8 mouse cellular contexts compared by ENCODE assay signal in the genomic region with DNA sequence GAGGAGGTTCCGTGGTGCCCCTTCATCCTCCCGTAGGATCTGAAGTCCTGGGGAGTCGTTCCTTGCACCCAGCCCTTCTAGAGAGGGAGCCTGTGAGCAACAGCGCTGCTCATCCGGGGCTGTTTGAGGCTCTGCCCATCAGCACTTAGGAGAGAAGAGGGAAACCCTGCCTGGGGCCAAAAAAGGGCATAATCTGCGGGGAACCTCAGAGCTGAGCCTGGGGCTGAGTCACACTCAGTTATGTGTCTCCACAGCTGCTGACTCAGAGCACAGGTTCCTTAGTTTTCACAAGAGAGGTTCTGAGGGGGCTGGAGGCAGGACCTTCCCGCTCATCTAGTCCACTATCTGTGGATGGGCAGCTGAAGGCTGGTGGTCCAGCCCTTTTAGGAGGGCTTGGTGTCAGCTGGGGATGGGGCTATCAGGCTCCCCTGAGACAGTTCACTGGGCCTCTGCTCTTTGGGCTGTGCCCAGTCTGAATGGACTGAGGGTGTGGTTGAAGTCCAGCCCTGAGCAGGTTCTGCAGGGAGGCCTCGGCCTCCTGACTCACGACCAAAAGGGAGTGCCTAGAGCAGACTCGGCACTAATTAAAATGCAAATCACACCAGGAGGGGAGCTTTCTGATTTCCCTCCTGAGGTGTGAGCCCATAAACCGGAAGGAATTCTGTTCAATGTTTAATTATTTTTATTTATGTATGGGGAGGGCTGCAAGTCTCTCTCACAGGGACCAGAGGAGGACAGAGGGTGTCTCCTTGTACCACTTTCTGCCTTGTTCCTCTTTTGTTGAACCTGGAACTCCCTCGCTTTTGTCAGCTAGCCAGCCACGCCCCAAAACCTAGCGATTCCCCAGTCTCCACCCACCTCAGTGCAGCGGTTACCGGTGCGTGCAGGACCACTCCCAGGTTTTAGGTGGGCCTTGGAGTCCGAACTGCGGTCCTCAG. TPM values are rescaled to one million over a fixed set of nuclear protein-coding genes. Genes with fewer than 3 reads are reported as not detected.
DNase-seq lines count a peak whose midpoint lies in the region; ATAC-seq and TF ChIP-seq lines count a peak whose summit lies in the region.

No protein-coding gene starts in this region.

- no peaks in the 10 kb centered on the region for H3K36me3 ChIP-seq in forebrain, embryonic 11.5 days (ENCODE audit: control insufficient read depth, insufficient read depth, low read length)
- H3K36me3 ChIP-seq in hindbrain, embryonic 16.5 days (ENCODE audit: control insufficient read depth, insufficient read depth, low read length) = no peaks in the 10 kb centered on the region
- H3K36me3 ChIP-seq in megakaryocyte, embryonic 14.5 days (replicated peaks; ENCODE audit: low read length) = peaks cover 5% of the 10 kb centered on the region
- no peaks in the 10 kb centered on the region for H3K36me3 ChIP-seq in stomach, embryonic 14.5 days (ENCODE audit: control insufficient read depth, insufficient read depth, low read length)

- peaks cover 3% of the 10 kb centered on the region; the same call in 1 of the 2 replicates for H3K27me3 ChIP-seq in forebrain, embryonic 11.5 days (ENCODE audit: control insufficient read depth, insufficient read depth, low read length)
- no peaks in the 10 kb centered on the region for H3K27me3 ChIP-seq in hindbrain, embryonic 16.5 days (replicated peaks; ENCODE audit: control insufficient read depth, insufficient read depth, low read length)
- H3K27me3 ChIP-seq in megakaryocyte, embryonic 14.5 days (replicated peaks) = peaks cover 7% of the 10 kb centered on the region
- H3K27me3 ChIP-seq in stomach, embryonic 14.5 days (ENCODE audit: control insufficient read depth, insufficient read depth, low read length) = no peaks in the 10 kb centered on the region

- peak; percentile 63 for DNase-seq in gastrocnemius, adult 2 months
- DNase-seq in gastrocnemius, postnatal 10 days = no peak
- DNase-seq in NIH3T3 (ENCODE audit: low read depth) = peak; percentile 97
- DNase-seq in forebrain, embryonic 11.5 days (ENCODE audit: low spot score) = peak; percentile 59
- DNase-seq in layer of hippocampus, adult 2 months (ENCODE audit: low spot score in 2 of 2) = no peak

- ATAC-seq in forebrain, embryonic 11.5 days (replicated peaks; ENCODE audit: low FRiP score) = peak; percentile 71
- no peak for ATAC-seq in hindbrain, embryonic 16.5 days
- peak; percentile 81; the same call in 1 of the 2 replicates for ATAC-seq in stomach, embryonic 14.5 days (ENCODE audit: insufficient number of reproducible peaks, insufficient read depth, low FRiP score, low read depth)

- peak overlapping the region; percentile 27; the same call in 1 of the 2 replicates for H3K9ac ChIP-seq in forebrain, embryonic 11.5 days (ENCODE audit: low read length)
- H3K9ac ChIP-seq in hindbrain, embryonic 16.5 days (ENCODE audit: low read depth, low read length) = peak overlapping the region; percentile 36; the same call in 1 of the 2 replicates
- no peak overlapping the region for H3K9ac ChIP-seq in stomach, embryonic 14.5 days (replicated peaks; ENCODE audit: low read depth, low read length)

- H3K9me3 ChIP-seq in forebrain, embryonic 11.5 days (ENCODE audit: control insufficient read depth, low read length) = no peaks in the 10 kb centered on the region; the same call in 1 of the 2 replicates
- no peaks in the 10 kb centered on the region for H3K9me3 ChIP-seq in hindbrain, embryonic 16.5 days (ENCODE audit: control insufficient read depth, low read length)
- H3K9me3 ChIP-seq in megakaryocyte, embryonic 14.5 days = peaks cover 11% of the 10 kb centered on the region
- no peaks in the 10 kb centered on the region for H3K9me3 ChIP-seq in stomach, embryonic 14.5 days (ENCODE audit: control insufficient read depth, low read depth, low read length)

- intact Hi-C loops in gastrocnemius, adult 2 months (cut with DNase I) = no loop called here

- peak overlapping the region; percentile 45 for H3K4me3 ChIP-seq in gastrocnemius, adult 2 months
- no peak overlapping the region for H3K4me3 ChIP-seq in forebrain, embryonic 11.5 days (ENCODE audit: low read depth, low read length)
- no peak overlapping the region for H3K4me3 ChIP-seq in hindbrain, embryonic 16.5 days (ENCODE audit: low read length)
- H3K4me3 ChIP-seq in megakaryocyte, embryonic 14.5 days (replicated peaks) = peak overlapping the region; percentile 88
- H3K4me3 ChIP-seq in stomach, embryonic 14.5 days (ENCODE audit: low read depth, low read length) = no peak overlapping the region
- H3K4me3 ChIP-seq in layer of hippocampus, adult 2 months = no peak overlapping the region

- peaks cover 4% of the 10 kb centered on the region; the same call in 1 of the 2 replicates for H3K4me1 ChIP-seq in forebrain, embryonic 11.5 days (replicated peaks; ENCODE audit: control insufficient read depth, insufficient read depth, low read length)
- peaks cover 7% of the 10 kb centered on the region for H3K4me1 ChIP-seq in hindbrain, embryonic 16.5 days (ENCODE audit: control insufficient read depth, insufficient read depth, low read depth, low read length)
- peaks cover 61% of the 10 kb centered on the region for H3K4me1 ChIP-seq in megakaryocyte, embryonic 14.5 days
- peaks cover 15% of the 10 kb centered on the region for H3K4me1 ChIP-seq in stomach, embryonic 14.5 days (ENCODE audit: control insufficient read depth, insufficient read depth, low read length)

- H3K4me2 ChIP-seq in forebrain, embryonic 11.5 days (ENCODE audit: low read depth, low read length, severe bottlenecking) = peak overlapping the region; percentile 36; the same call in 1 of the 2 replicates
- H3K4me2 ChIP-seq in hindbrain, embryonic 16.5 days (ENCODE audit: low read length) = peak overlapping the region; percentile 39
- peak overlapping the region; percentile 13; the same call in 1 of the 2 replicates for H3K4me2 ChIP-seq in stomach, embryonic 14.5 days (replicated peaks; ENCODE audit: low read depth, low read length)

- no peak for TF ChIP-seq CTCF in gastrocnemius, adult 2 months (IDR thresholded peaks at IDR 0.05)
- TF ChIP-seq CTCF in layer of hippocampus, adult 2 months (conservative IDR thresholded peaks at IDR 0.05) = no peak

- H3K27ac ChIP-seq in gastrocnemius, adult 2 months = peak overlapping the region; percentile 57
- no peak overlapping the region for H3K27ac ChIP-seq in forebrain, embryonic 11.5 days (ENCODE audit: low read depth, low read length)
- H3K27ac ChIP-seq in hindbrain, embryonic 16.5 days (ENCODE audit: low read depth, low read length) = no peak overlapping the region
- peak overlapping the region; percentile 82 for H3K27ac ChIP-seq in stomach, embryonic 14.5 days (ENCODE audit: low read length)
- no peak overlapping the region for H3K27ac ChIP-seq in layer of hippocampus, adult 2 months

- WGBS in forebrain, embryonic 11.5 days = 3% methylated on average over 19 of the region's 19 CpGs
- 11% methylated on average over 19 of the region's 19 CpGs for WGBS in hindbrain, embryonic 16.5 days
- 11% methylated on average over 19 of the region's 19 CpGs for WGBS in stomach, embryonic 14.5 days

RNA-seq across cellular contexts. Expression of a gene that starts 10.8 kb away (rescaled TPM):
- total RNA-seq in gastrocnemius, adult 2 months (2021) = 10 to 100 TPM; 46.7 to 55.3 TPM
- 10 to 100 TPM; 79.2 to 87.6 TPM for total RNA-seq in gastrocnemius, postnatal 10 days (2021)
- polyA plus RNA-seq in forebrain, embryonic 11.5 days (2014; fragmentation: Nextera tagmentation; extraction: Ambion mirVana) = 90.8 and 91.6 TPM in 2 replicates
- polyA plus RNA-seq in hindbrain, embryonic 16.5 days (2015; fragmentation: Nextera tagmentation; extraction: Ambion mirVana) = 93.9 and 102 TPM in 2 replicates
- 46.0 and 47.8 TPM in 2 replicates for polyA plus RNA-seq in megakaryocyte, embryonic 14.5 days (2012; ENCODE audit: insufficient read depth, low replicate concordance)
- polyA plus RNA-seq in stomach, embryonic 14.5 days (2014; fragmentation: Nextera tagmentation; extraction: Ambion mirVana) = 89.2 and 96.4 TPM in 2 replicates
- total RNA-seq in layer of hippocampus, adult 2 months (2021) = 10 to 100 TPM; 56.4 to 61.1 TPM

RNA-seq across cellular contexts. Expression of a gene that starts 36.6 kb away (rescaled TPM):
- total RNA-seq in gastrocnemius, adult 2 months (2021) = not detected
- not detected for total RNA-seq in gastrocnemius, postnatal 10 days (2021)
- polyA plus RNA-seq in forebrain, embryonic 11.5 days (2014; fragmentation: Nextera tagmentation; extraction: Ambion mirVana) = 0.08 TPM in 1 of 2 replicates, not detected in the other
- polyA plus RNA-seq in hindbrain, embryonic 16.5 days (2015; fragmentation: Nextera tagmentation; extraction: Ambion mirVana) = 0.09 TPM in 1 of 2 replicates, not detected in the other
- not detected in 2 replicates for polyA plus RNA-seq in megakaryocyte, embryonic 14.5 days (2012; ENCODE audit: insufficient read depth, low replicate concordance)
- 1.1 and 1.5 TPM in 2 replicates for polyA plus RNA-seq in stomach, embryonic 14.5 days (2014; fragmentation: Nextera tagmentation; extraction: Ambion mirVana)
- not detected for total RNA-seq in layer of hippocampus, adult 2 months (2021)

Comparison
In these comparisons a context has a peak if more than half of its experiments do, and no peak if none do; other contexts are left out.
1. DNase-seq: peak in gastrocnemius, adult 2 months (single experiment), NIH3T3 (single experiment) and forebrain, embryonic 11.5 days (single experiment); none in gastrocnemius, postnatal 10 days (single experiment) and layer of hippocampus, adult 2 months (0 of 2).
2. H3K27ac ChIP-seq: peak in gastrocnemius, adult 2 months (single experiment) and stomach, embryonic 14.5 days (single experiment); none in forebrain, embryonic 11.5 days (single experiment), hindbrain, embryonic 16.5 days (single experiment) and layer of hippocampus, adult 2 months (single experiment).
3. H3K4me3 ChIP-seq: peak in gastrocnemius, adult 2 months (single experiment) and megakaryocyte, embryonic 14.5 days (single experiment); none in forebrain, embryonic 11.5 days (single experiment), hindbrain, embryonic 16.5 days (single experiment), stomach, embryonic 14.5 days (single experiment) and layer of hippocampus, adult 2 months (single experiment).
4. Peak in every context shown above with its lines, with median percentiles within 50 percentile points of each other: H3K4me2 ChIP-seq.